Mouse (Mus musculus) intestine, embryonic 15.5 days (tissue): ENCODE data around the gene Chp1. TPM values are rescaled to one million over a fixed set of nuclear protein-coding genes. Genes with fewer than 3 reads are reported as not detected.

Source experiments
- ATAC-seq: fragments of 200-750 bp; cut with Nextera tagmentation; 2 replicates; pipeline ENCODE4 v1.8.0; 2017; ENCODE audit warnings: moderate TSS enrichment, moderate library complexity
- H3K27ac ChIP-seq: fragments of 300-500 bp; sonication (generic); 2 replicates; pipeline ENCODE4 v1.5.1; 2015; ENCODE audit warnings: mild to moderate bottlenecking, inconsistent platforms
- H3K27me3 ChIP-seq: fragments of 300-500 bp; sonication (generic); replicated peaks from 2 replicates; pipeline ENCODE4 v1.6.1; 2015; ENCODE audit warnings: inconsistent platforms
- H3K36me3 ChIP-seq: fragments of 300-500 bp; sonication (generic); 2 replicates; pipeline ENCODE4 v1.6.1; 2015; ENCODE audit warnings: inconsistent platforms
- H3K4me1 ChIP-seq: fragments of 300-500 bp; sonication (generic); replicated peaks from 2 replicates; pipeline ENCODE4 v1.6.1; 2015; ENCODE audit warnings: inconsistent platforms
- H3K4me2 ChIP-seq: fragments of 300-500 bp; sonication (generic); replicated peaks from 2 replicates; pipeline ENCODE4 v1.6.1; 2015; ENCODE audit warnings: mild to moderate bottlenecking, inconsistent platforms
- H3K4me3 ChIP-seq: fragments of 300-500 bp; sonication (generic); replicated peaks from 2 replicates; pipeline ENCODE4 v1.5.1; 2015; ENCODE audit warnings: inconsistent platforms
- H3K9ac ChIP-seq: fragments of 300-500 bp; sonication (generic); 2 replicates; pipeline ENCODE4 v1.6.1; 2015; ENCODE audit warnings: inconsistent platforms
- H3K9me3 ChIP-seq: fragments of 300-500 bp; sonication (generic); 2 replicates; pipeline ENCODE4 v1.6.1; 2016; ENCODE audit warnings: inconsistent platforms
- WGBS: fragments of 180-500 bp; shearing (Covaris S2); methylation state at CpG from one replicate; pipeline ENCODE4 v1.1.7; 2015; 5-methylcytosine and 5-hydroxymethylcytosine counted together
- polyA plus RNA-seq: library from polyadenylated mRNA; unstranded; fragments of >200 nt; fragmentation: Nextera tagmentation; extraction: Ambion mirVana; gene quantifications from 2 replicates; pipeline ENCODE4 v1.2.1, GENCODE M21; 2015

The Chp1 gene
- polyA plus RNA-seq, 1 experiment from 2014 or later = 53.6 TPM

DNA sequence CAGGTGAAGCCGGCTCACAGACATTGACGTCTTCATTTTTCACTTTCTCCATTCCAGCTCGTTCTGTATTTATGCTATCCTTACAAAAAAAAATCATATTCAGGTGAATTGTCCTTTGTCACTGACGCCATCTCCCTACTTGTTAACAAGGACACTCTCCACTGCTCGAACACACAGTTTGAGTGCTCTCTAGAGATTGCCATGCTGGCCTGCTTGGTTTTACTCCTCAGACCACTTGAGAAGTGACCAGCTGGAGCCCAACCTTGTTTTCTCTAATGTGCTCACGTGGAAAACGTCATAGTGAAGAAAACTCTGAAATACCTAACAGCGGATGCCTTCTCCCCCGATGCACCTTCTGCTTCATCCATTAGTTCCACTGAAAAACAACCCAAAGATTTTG is 8.7 kb upstream of the Chp1 start:
- 75% methylated on average over 9 of the region's 9 CpGs for WGBS
- Histone ChIP-seq H3K4me3 (no peak overlapping the region), H3K27me3 (no peaks in the 10 kb centered on the region), H3K9ac (no peak overlapping the region), H3K27ac (no peak overlapping the region), H3K9me3 (no peaks in the 10 kb centered on the region), H3K4me1 (no peaks in the 10 kb centered on the region), H3K36me3 (no peaks in the 10 kb centered on the region), H3K4me2 (no peak overlapping the region)
- ATAC-seq = no peak

- Histone ChIP-seq H3K36me3 (no peaks in the 10 kb centered on the region), H3K4me1 (no peaks in the 10 kb centered on the region; the same call in 1 of the 2 replicates), H3K9me3 (no peaks in the 10 kb centered on the region), H3K4me3 (no peak overlapping the region), H3K27me3 (no peaks in the 10 kb centered on the region), H3K4me2 (no peak overlapping the region), H3K9ac (no peak overlapping the region), H3K27ac (no peak overlapping the region)
- ATAC-seq = no peak
- WGBS = 16% methylated on average over 1 of the region's 1 CpGs
Measured at GRCm38 (mm10) chr2:119542106-119542505, 5.4 kb upstream of the Chp1 start.

DNA sequence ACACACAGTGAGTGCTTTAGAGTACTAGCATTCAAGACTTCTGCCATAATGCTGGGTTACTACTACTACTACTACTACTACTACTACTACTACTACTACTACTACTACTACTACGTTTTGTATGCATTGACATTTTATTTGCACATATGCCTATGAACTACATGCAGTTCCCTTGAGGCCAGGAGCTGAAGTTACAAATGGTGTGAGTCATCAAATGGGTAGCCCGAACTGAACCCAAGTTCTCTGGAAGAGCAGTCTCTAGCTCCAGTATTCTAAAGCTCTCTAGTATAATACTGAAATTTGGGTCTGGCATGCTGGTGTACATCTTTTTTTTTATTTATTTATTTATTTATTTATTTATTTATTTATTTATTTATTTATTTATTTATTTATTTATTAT is 3.8 kb upstream of the Chp1 start:
- 73% methylated on average over 2 of the region's 2 CpGs for WGBS
- no peaks in the 10 kb centered on the region for H3K9me3 ChIP-seq
- H3K4me2 ChIP-seq = no peak overlapping the region
- no peaks in the 10 kb centered on the region for H3K36me3 ChIP-seq
- no peaks in the 10 kb centered on the region; the same call in 1 of the 2 replicates for H3K4me1 ChIP-seq
- H3K27me3 ChIP-seq = no peaks in the 10 kb centered on the region
- no peak overlapping the region for H3K4me3 ChIP-seq
- no peak overlapping the region for H3K27ac ChIP-seq
- no peak overlapping the region for H3K9ac ChIP-seq
- ATAC-seq = no peak

GRCm38 (mm10) chr2:119546848-119547521 is 512 bp upstream of the Chp1 start:
- under 1% methylated on average over 30 of the region's 30 CpGs for WGBS
- peak overlapping the region; percentile 74 for H3K27ac ChIP-seq

GRCm38 (mm10) chr2:119548371-119548660 is 819 bp downstream of the Chp1 start:
- no peaks in the 10 kb centered on the region for H3K36me3 ChIP-seq
- H3K4me3 ChIP-seq = peak overlapping the region; percentile 59
- 10% methylated on average over 3 of the region's 3 CpGs for WGBS
- no peak overlapping the region for H3K27ac ChIP-seq
- no peaks in the 10 kb centered on the region for H3K27me3 ChIP-seq
- peaks cover 4% of the 10 kb centered on the region; the same call in 1 of the 2 replicates for H3K4me1 ChIP-seq
- no peaks in the 10 kb centered on the region for H3K9me3 ChIP-seq
- ATAC-seq = no peak
- H3K4me2 ChIP-seq = peak overlapping the region; percentile 71
- peak overlapping the region; percentile 65 for H3K9ac ChIP-seq

More at GRCm38 (mm10) chr2:119546848-119547521, 512 bp upstream of the Chp1 start:
- Histone ChIP-seq H3K4me2 (peak overlapping the region; percentile 84), H3K27me3 (no peaks in the 10 kb centered on the region), H3K9me3 (no peaks in the 10 kb centered on the region), H3K4me1 (peaks cover 4% of the 10 kb centered on the region; the same call in 1 of the 2 replicates), H3K4me3 (peak overlapping the region; percentile 59), H3K9ac (peak overlapping the region; percentile 45; the same call in 1 of the 2 replicates), H3K36me3 (no peaks in the 10 kb centered on the region)
- peak; percentile 80 for ATAC-seq

GRCm38 (mm10) chr2:119548691-119549090 is 1.2 kb downstream of the Chp1 start:
- peak overlapping the region; percentile 59; the same call in 1 of the 2 replicates for H3K4me3 ChIP-seq
- no peak overlapping the region for H3K9ac ChIP-seq
- peak overlapping the region; percentile 71 for H3K4me2 ChIP-seq
- no peaks in the 10 kb centered on the region for H3K9me3 ChIP-seq
- no peaks in the 10 kb centered on the region for H3K36me3 ChIP-seq
- no peak for ATAC-seq
- 65% methylated on average over 5 of the region's 5 CpGs for WGBS
- H3K27ac ChIP-seq = no peak overlapping the region
- no peaks in the 10 kb centered on the region for H3K27me3 ChIP-seq
- H3K4me1 ChIP-seq = peaks cover 4% of the 10 kb centered on the region; the same call in 1 of the 2 replicates

GRCm38 (mm10) chr2:119549678-119550077 is 2.2 kb downstream of the Chp1 start:
- Histone ChIP-seq H3K9me3 (no peaks in the 10 kb centered on the region), H3K4me1 (peaks cover 4% of the 10 kb centered on the region; the same call in 1 of the 2 replicates), H3K4me3 (no peak overlapping the region), H3K27ac (no peak overlapping the region), H3K36me3 (no peaks in the 10 kb centered on the region), H3K9ac (no peak overlapping the region), H3K27me3 (no peaks in the 10 kb centered on the region), H3K4me2 (no peak overlapping the region)
- no peak for ATAC-seq
- 73% methylated on average over 2 of the region's 2 CpGs for WGBS

DNA sequence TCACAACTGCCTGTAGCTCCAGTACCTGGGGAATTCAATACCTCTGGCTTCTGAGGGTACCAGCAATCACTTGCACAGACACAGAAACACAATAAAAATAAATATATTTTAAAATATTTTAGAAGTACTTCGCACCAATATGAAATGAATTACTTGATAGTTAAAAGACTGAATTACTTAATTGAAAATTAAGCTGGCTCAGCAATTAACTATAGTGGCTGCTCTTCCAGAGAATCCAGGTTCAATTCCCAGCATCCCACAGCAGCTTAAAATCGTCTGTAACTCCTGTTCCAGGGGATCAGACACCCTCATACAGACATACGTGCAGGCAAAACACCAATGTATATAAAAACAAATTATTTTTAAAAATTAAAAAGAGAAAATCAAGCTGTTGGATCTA is 10.5 kb downstream of the Chp1 start:
- Histone ChIP-seq H3K9me3 (no peaks in the 10 kb centered on the region), H3K4me3 (no peak overlapping the region), H3K36me3 (no peaks in the 10 kb centered on the region), H3K27ac (no peak overlapping the region), H3K9ac (no peak overlapping the region), H3K4me2 (no peak overlapping the region), H3K27me3 (no peaks in the 10 kb centered on the region), H3K4me1 (peaks cover 6% of the 10 kb centered on the region; the same call in 1 of the 2 replicates)
- no peak for ATAC-seq
- 86% methylated on average over 3 of the region's 3 CpGs for WGBS

DNA sequence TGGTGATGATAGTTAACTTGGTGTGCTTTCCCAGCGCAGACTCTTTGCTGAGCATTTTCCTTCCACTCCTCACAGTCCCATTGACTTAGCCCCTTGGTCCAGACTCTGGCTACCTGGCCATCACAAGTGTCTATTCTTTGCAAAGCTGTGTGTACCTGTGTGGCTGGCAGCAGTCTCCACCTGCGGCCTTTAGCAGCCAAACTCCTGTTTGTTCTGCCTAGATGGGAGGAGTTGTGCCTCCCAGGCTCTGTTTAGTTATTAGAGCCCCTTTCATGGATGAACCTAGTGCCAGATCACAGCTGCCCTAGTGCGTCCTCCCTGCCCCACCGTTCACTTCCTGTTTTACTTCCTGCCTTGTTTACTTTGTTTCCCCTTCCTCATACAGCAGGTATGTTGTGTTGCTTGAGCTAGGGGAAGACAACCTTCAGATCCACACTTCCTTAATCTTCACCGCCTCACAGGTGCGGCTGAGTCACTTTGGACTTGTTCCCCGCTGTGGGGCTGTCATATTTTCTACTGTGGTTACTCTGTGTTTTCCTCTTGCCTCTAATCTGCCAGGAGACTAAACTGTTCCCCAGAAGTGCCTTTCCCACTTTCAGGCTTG is 11.3 kb downstream of the Chp1 start:
- H3K4me2 ChIP-seq = peak overlapping the region; percentile 11; the same call in 1 of the 2 replicates
- peak; percentile 65 for ATAC-seq
- H3K9ac ChIP-seq = no peak overlapping the region
- peak overlapping the region; percentile 27; the same call in 1 of the 2 replicates for H3K27ac ChIP-seq
- H3K4me1 ChIP-seq = peaks cover 6% of the 10 kb centered on the region; the same call in 1 of the 2 replicates
- no peaks in the 10 kb centered on the region for H3K36me3 ChIP-seq
- 51% methylated on average over 7 of the region's 7 CpGs for WGBS
- no peak overlapping the region for H3K4me3 ChIP-seq
- no peaks in the 10 kb centered on the region for H3K9me3 ChIP-seq
- H3K27me3 ChIP-seq = no peaks in the 10 kb centered on the region

DNA sequence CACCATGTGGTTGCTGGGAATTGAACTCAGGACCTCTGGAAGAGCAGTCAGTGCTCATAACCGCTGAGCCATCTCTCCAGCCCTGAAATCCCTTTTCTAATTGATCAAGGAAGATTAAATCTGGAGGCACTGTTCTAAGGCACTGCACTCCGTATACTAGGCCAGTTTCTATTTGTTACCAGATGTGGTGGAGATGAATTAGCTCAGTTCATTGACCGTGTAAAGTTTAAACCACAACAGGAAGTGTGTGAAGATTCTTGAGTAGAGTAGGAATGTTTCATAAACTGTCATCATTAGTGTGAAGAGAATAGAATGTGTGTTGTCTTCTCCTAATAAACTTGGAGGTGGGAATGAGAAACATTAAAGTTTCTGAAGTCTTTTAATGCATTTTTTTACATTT is 14.3 kb downstream of the Chp1 start:
- Histone ChIP-seq H3K27me3 (no peaks in the 10 kb centered on the region), H3K36me3 (no peaks in the 10 kb centered on the region), H3K27ac (no peak overlapping the region), H3K4me1 (peaks cover 6% of the 10 kb centered on the region; the same call in 1 of the 2 replicates), H3K4me3 (no peak overlapping the region), H3K9me3 (no peaks in the 10 kb centered on the region), H3K4me2 (no peak overlapping the region), H3K9ac (no peak overlapping the region)
- ATAC-seq = no peak
- WGBS = 80% methylated on average over 3 of the region's 3 CpGs

DNA sequence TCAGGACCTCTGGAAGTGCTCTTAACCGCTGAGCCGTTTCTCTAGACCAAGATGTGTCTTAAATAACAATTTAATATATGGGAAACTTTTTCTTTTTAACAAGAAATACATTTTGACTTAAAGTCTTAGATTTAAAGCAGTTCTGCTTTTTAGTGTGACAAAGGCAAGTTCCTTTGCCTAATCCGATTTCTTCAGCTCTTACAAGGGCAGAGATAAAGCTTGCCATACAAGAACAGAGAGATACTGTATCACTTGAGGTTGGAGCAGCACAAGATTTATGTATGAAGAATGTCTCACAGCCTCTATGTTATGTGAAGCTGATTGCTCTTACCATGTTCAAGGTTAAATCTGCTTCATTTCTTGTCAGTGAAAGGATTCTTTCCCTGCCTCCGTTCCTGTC is 17.8 kb downstream of the Chp1 start:
- no peak for ATAC-seq
- no peak overlapping the region for H3K9ac ChIP-seq
- no peak overlapping the region for H3K27ac ChIP-seq
- H3K36me3 ChIP-seq = no peaks in the 10 kb centered on the region
- H3K4me3 ChIP-seq = no peak overlapping the region
- 87% methylated on average over 4 of the region's 4 CpGs for WGBS
- H3K9me3 ChIP-seq = no peaks in the 10 kb centered on the region
- H3K4me1 ChIP-seq = no peaks in the 10 kb centered on the region
- H3K4me2 ChIP-seq = no peak overlapping the region
- no peaks in the 10 kb centered on the region for H3K27me3 ChIP-seq

DNA sequence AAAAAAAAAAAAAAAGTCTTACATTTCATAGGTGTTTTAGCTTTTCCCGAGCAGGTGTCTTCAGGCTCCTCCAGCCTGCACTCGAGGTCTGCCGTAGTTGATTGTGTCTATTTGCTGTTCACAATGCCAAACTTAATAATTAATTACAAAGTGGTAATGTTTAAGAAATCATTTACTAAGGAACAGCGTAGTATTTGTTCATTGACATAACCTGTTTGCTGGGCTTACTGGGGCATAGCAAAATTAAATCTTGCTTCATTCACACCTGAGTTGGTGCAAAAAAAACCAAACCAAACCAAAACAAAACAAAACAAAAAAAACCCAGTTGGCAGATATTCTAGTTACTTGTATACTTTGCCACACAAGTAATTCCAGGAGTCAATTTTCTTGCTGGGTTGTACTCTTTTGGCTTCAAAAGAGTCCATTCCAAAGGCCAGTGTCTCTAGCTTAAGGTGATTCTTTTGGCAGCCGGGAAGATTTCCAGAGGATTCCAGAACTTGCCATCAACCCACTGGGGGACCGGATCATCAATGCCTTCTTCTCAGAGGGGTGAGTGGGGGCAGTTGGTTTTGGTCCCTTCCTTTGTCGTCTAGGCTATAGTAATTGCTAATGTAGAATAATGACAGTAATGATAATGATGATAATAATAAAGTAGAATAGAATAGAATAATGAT is 18.8 kb downstream of the Chp1 start:
- no peak overlapping the region for H3K27ac ChIP-seq
- peak; percentile 49; the same call in 1 of the 2 replicates for ATAC-seq
- H3K36me3 ChIP-seq = no peaks in the 10 kb centered on the region
- 69% methylated on average over 7 of the region's 7 CpGs for WGBS
- no peak overlapping the region for H3K4me2 ChIP-seq
- H3K9ac ChIP-seq = no peak overlapping the region
- no peaks in the 10 kb centered on the region for H3K27me3 ChIP-seq
- no peaks in the 10 kb centered on the region for H3K9me3 ChIP-seq
- no peaks in the 10 kb centered on the region for H3K4me1 ChIP-seq
- no peak overlapping the region for H3K4me3 ChIP-seq
